27 mouse cellular contexts compared by ENCODE assay signal in the genomic region with DNA sequence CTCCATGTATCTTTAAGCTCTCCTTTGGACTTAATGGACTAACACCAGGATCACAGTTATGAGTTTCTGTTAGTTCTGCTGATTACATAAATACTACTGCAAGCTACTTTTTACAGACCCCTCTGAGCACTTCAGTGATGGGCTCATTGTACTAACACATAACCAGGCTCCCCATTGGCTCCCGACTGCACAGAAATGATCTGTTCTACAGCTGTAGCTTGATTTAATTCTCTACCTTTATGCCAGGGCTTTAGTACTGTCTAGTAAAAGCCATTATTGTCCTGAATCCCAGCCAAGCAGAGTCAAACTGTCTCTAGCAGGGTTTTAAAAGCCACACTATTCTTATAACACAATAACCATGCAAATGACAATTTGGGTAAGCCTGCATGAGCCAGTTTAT.
DNase-seq lines count a peak whose midpoint lies in the region; ATAC-seq lines count a peak whose summit lies in the region.
"Had no signal": no experiment of that assay in that cellular context is flagged by ENCODE, and none has a peak within 500 bp of the region (broad histone marks: within the 10 kb centered on the region; RNA-seq: fewer than 3 reads in every experiment).

No protein-coding gene starts in this region.

- no peaks in the 10 kb centered on the region for H3K27me3 ChIP-seq in hindbrain, embryonic 13.5 days
- no peaks in the 10 kb centered on the region for H3K27me3 ChIP-seq in hindbrain, embryonic 12.5 days
- no peaks in the 10 kb centered on the region for H3K27me3 ChIP-seq in midbrain, embryonic 16.5 days (ENCODE audit: control insufficient read depth, insufficient read depth, low read depth, low read length)
- H3K27me3 ChIP-seq in midbrain, embryonic 13.5 days, result no peaks in the 10 kb centered on the region
- H3K27me3 ChIP-seq in limb, embryonic 13.5 days, result no peaks in the 10 kb centered on the region
- H3K27me3 ChIP-seq: forebrain, embryonic 12.5 days; heart, embryonic 13.5 days; limb, embryonic 15.5 days; liver, embryonic 13.5 days had no signal

- ATAC-seq in hindbrain, embryonic 13.5 days (ENCODE audit: low FRiP score), result no peak
- no peak for ATAC-seq in hindbrain, embryonic 12.5 days (ENCODE audit: low FRiP score)
- peak; percentile 40; the same call in 1 of the 2 replicates for ATAC-seq in midbrain, embryonic 16.5 days
- ATAC-seq in midbrain, embryonic 13.5 days, result no peak
- 0 out of 2 replicates have a peak, but pooled peaks have one; percentile 61 for ATAC-seq in limb, embryonic 13.5 days (ENCODE audit: low FRiP score, low read depth)
- ATAC-seq: CD4-positive, CD25-positive, alpha-beta regulatory T cell, adult 4 months; intestine, postnatal 0 days; lung, postnatal 0 days had no signal

- peak overlapping the region; percentile 58 for H3K27ac ChIP-seq in hindbrain, embryonic 13.5 days
- H3K27ac ChIP-seq in hindbrain, embryonic 12.5 days, result no peak overlapping the region
- H3K27ac ChIP-seq in midbrain, embryonic 16.5 days (ENCODE audit: low read length), result no peak overlapping the region
- H3K27ac ChIP-seq in midbrain, embryonic 13.5 days, result no peak overlapping the region
- H3K27ac ChIP-seq in limb, embryonic 13.5 days, result no peak overlapping the region
- H3K27ac ChIP-seq: forebrain, embryonic 12.5 days; gastrocnemius, adult 2 months; heart, embryonic 13.5 days; hindbrain, embryonic 10.5 days; limb, embryonic 15.5 days; liver, embryonic 13.5 days; macrophage had no signal

- H3K9ac ChIP-seq in hindbrain, embryonic 13.5 days, result no peak overlapping the region
- H3K9ac ChIP-seq in hindbrain, embryonic 12.5 days, result no peak overlapping the region
- H3K9ac ChIP-seq in midbrain, embryonic 16.5 days (ENCODE audit: low read depth, low read length), result no peak overlapping the region
- H3K9ac ChIP-seq in midbrain, embryonic 13.5 days (replicated peaks), result no peak overlapping the region
- no peak overlapping the region for H3K9ac ChIP-seq in limb, embryonic 13.5 days
- H3K9ac ChIP-seq: forebrain, embryonic 12.5 days; heart, embryonic 13.5 days; limb, embryonic 15.5 days; liver, embryonic 13.5 days had no signal

- no peak for DNase-seq in gastrocnemius, postnatal 36 days
- DNase-seq in frontal cortex, postnatal 14 days (ENCODE audit: low spot score in 2 of 2), result no peak
- DNase-seq: adrenal gland, postnatal 25 days; cerebellum, adult 2 months; cerebellum, postnatal 14 days; gastrocnemius, adult 2 months; heart, postnatal 14 days; kidney, adult 9 months; kidney, postnatal 10 days; liver, embryonic 13.5 days; lung, adult 18-20 months; right cerebral cortex, postnatal 14 days; thymus, postnatal 4 days had no signal

- no peaks in the 10 kb centered on the region for H3K36me3 ChIP-seq in hindbrain, embryonic 13.5 days
- H3K36me3 ChIP-seq in hindbrain, embryonic 12.5 days, result no peaks in the 10 kb centered on the region
- no peaks in the 10 kb centered on the region for H3K36me3 ChIP-seq in midbrain, embryonic 16.5 days (ENCODE audit: control insufficient read depth, insufficient read depth, low read length)
- no peaks in the 10 kb centered on the region for H3K36me3 ChIP-seq in midbrain, embryonic 13.5 days
- no peaks in the 10 kb centered on the region for H3K36me3 ChIP-seq in limb, embryonic 13.5 days
- H3K36me3 ChIP-seq: forebrain, embryonic 12.5 days; heart, embryonic 13.5 days; hindbrain, embryonic 10.5 days; limb, embryonic 15.5 days; liver, embryonic 13.5 days had no signal

- H3K4me3 ChIP-seq in hindbrain, embryonic 13.5 days, result no peak overlapping the region
- no peak overlapping the region for H3K4me3 ChIP-seq in hindbrain, embryonic 12.5 days
- no peak overlapping the region for H3K4me3 ChIP-seq in midbrain, embryonic 16.5 days (ENCODE audit: low read depth, low read length)
- H3K4me3 ChIP-seq in midbrain, embryonic 13.5 days (replicated peaks), result no peak overlapping the region
- H3K4me3 ChIP-seq in limb, embryonic 13.5 days, result no peak overlapping the region
- H3K4me3 ChIP-seq: erythroblast, embryonic 14.5 days; forebrain, embryonic 12.5 days; gastrocnemius, adult 2 months; heart, embryonic 13.5 days; hindbrain, embryonic 10.5 days; limb, embryonic 15.5 days; liver, embryonic 13.5 days had no signal

- H3K9me3 ChIP-seq in hindbrain, embryonic 13.5 days, result no peaks in the 10 kb centered on the region
- no peaks in the 10 kb centered on the region for H3K9me3 ChIP-seq in hindbrain, embryonic 12.5 days (replicated peaks)
- H3K9me3 ChIP-seq in midbrain, embryonic 16.5 days (replicated peaks; ENCODE audit: control insufficient read depth, low read length, poor library complexity, severe bottlenecking), result no peaks in the 10 kb centered on the region
- no peaks in the 10 kb centered on the region for H3K9me3 ChIP-seq in midbrain, embryonic 13.5 days
- H3K9me3 ChIP-seq in limb, embryonic 13.5 days, result no peaks in the 10 kb centered on the region
- H3K9me3 ChIP-seq: forebrain, embryonic 12.5 days; heart, embryonic 13.5 days; hindbrain, embryonic 10.5 days; limb, embryonic 15.5 days; liver, embryonic 13.5 days had no signal

- 28% methylated on average over 1 of the region's 1 CpGs for WGBS in hindbrain, embryonic 13.5 days
- 46% methylated on average over 1 of the region's 1 CpGs for WGBS in hindbrain, embryonic 12.5 days
- WGBS in midbrain, embryonic 16.5 days, result 22% methylated on average over 1 of the region's 1 CpGs
- WGBS in midbrain, embryonic 13.5 days, result 22% methylated on average over 1 of the region's 1 CpGs
- 47% methylated on average over 1 of the region's 1 CpGs for WGBS in limb, embryonic 13.5 days

- intact Hi-C loops in gastrocnemius, postnatal 36 days (cut with DNase I), result no loop called here

- H3K4me2 ChIP-seq in hindbrain, embryonic 13.5 days, result no peak overlapping the region
- H3K4me2 ChIP-seq in hindbrain, embryonic 12.5 days (replicated peaks), result no peak overlapping the region
- H3K4me2 ChIP-seq in midbrain, embryonic 16.5 days (ENCODE audit: low read length), result no peak overlapping the region
- H3K4me2 ChIP-seq in midbrain, embryonic 13.5 days (replicated peaks), result no peak overlapping the region
- no peak overlapping the region for H3K4me2 ChIP-seq in limb, embryonic 13.5 days (replicated peaks)
- H3K4me2 ChIP-seq: forebrain, embryonic 12.5 days; heart, embryonic 13.5 days; limb, embryonic 15.5 days; liver, embryonic 13.5 days had no signal

- H3K4me1 ChIP-seq in hindbrain, embryonic 13.5 days (replicated peaks), result peaks cover 58% of the 10 kb centered on the region
- H3K4me1 ChIP-seq in hindbrain, embryonic 12.5 days, result peaks cover 8% of the 10 kb centered on the region
- peaks cover 29% of the 10 kb centered on the region for H3K4me1 ChIP-seq in midbrain, embryonic 16.5 days (ENCODE audit: control insufficient read depth, insufficient read depth, low read length)
- peaks cover 57% of the 10 kb centered on the region for H3K4me1 ChIP-seq in midbrain, embryonic 13.5 days (replicated peaks)
- H3K4me1 ChIP-seq in limb, embryonic 13.5 days, result peaks cover 16% of the 10 kb centered on the region
- H3K4me1 ChIP-seq: liver, embryonic 13.5 days had no signal

Comparison
In these comparisons a context has a peak if more than half of its experiments do, and no peak if none do; other contexts are left out.
1. ATAC-seq: peak in midbrain, embryonic 16.5 days (single experiment) and limb, embryonic 13.5 days (single experiment); none in hindbrain, embryonic 13.5 days (single experiment), hindbrain, embryonic 12.5 days (single experiment) and midbrain, embryonic 13.5 days (single experiment).